Mouse (Mus musculus) testis, adult 2 months (tissue): Measurements from ENCODE around the gene Slc6a9.

ENCODE experiments used
- CTCF ChIP-seq: fragments of 200-500 bp; IDR thresholded peaks from 2 replicates; pipeline ENCODE4 v1.5.1; 2012; ENCODE audit warnings: low read depth, mild to moderate bottlenecking, inconsistent platforms, low read length, moderate library complexity; ENCODE audit not compliant: control insufficient read depth, insufficient read depth, insufficient replicate concordance
- POLR2A ChIP-seq: fragments of 200-500 bp; IDR thresholded peaks from 2 replicates; pipeline ENCODE4 v1.6.1; 2012; ENCODE audit warnings: low read depth, mild to moderate bottlenecking, inconsistent platforms, low read length, moderate library complexity; ENCODE audit not compliant: control insufficient read depth

DNA sequence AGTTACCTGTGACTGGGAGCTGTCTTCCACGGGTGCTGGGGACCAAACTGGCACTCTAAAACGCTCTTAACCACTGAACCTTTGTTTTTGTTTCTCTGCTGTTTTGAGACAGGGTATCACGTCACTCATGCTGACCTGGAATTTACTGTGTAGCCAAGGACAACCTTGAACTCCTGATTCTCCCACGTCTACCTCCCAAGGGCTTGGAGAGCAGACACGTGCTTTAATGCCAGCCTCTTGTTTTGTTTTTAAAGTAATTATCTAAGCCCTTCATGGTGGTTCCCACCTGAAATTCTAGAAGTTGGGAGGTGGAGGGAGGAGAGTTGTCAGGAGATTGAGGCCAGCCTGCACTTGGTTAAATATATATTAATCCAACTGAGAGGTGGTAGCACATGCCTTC, 17.5 kb upstream of the Slc6a9 start:
- TF ChIP-seq CTCF (no peak), POLR2A (no peak)
